Mouse (Mus musculus): ENCODE results near the gene Ino80.

DNA sequence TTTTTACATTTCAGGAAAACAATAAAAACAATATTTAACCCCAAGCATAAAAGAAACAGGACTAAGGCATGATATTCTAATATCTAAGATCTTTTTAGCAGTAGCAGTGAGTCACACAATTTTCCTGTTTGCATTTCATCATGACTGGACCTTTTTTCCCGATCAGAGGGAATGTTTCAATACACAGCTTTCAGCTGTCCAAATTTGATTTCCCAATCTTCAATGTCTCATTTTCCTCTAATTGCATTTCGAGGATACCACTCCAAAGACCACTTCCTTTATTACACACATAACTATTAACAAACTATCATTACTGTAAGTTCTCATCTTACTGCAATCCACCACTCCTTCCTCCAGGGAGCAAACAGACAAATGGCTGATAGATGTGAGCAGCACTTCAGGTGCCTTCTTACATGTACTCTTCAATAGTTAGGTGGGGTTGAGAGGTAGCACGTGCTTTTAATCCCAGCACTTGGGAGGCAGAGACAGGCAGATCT lies 36.6 kb upstream of the Ino80 start:
- TF ChIP-seq POLR2A (IDR thresholded peaks at IDR 0.05; ENCODE audit: low read depth, low read length) (no peak), CTCF (IDR thresholded peaks at IDR 0.05; ENCODE audit: extremely low read depth, insufficient read depth, insufficient read length, insufficient replicate concordance) (no peak)

All from spleen, adult 2 months (tissue).